ENCODE assay signal across 16 mouse cellular contexts in genomic region chr2:65985706-65986105, GRCm38 (mm10).
"Had no signal": no experiment of that assay in that cellular context is flagged by ENCODE, and none has a peak within 500 bp of the region (broad histone marks: within the 10 kb centered on the region; RNA-seq: fewer than 3 reads in every experiment).

No protein-coding gene starts in this region.

- H3K27ac ChIP-seq: limb, embryonic 13.5 days; liver, embryonic 12.5 days; liver, embryonic 15.5 days; lung, embryonic 15.5 days had no signal

- H3K9me3 ChIP-seq: limb, embryonic 13.5 days; liver, embryonic 12.5 days; liver, embryonic 15.5 days; lung, embryonic 15.5 days had no signal

- H3K4me2 ChIP-seq: limb, embryonic 13.5 days; liver, embryonic 12.5 days; liver, embryonic 15.5 days; lung, embryonic 15.5 days had no signal

- H3K27me3 ChIP-seq: limb, embryonic 13.5 days; liver, embryonic 12.5 days; liver, embryonic 15.5 days; lung, embryonic 15.5 days; megakaryocyte, embryonic 14.5 days had no signal

- H3K4me1 ChIP-seq: liver, embryonic 12.5 days; liver, embryonic 15.5 days; lung, embryonic 15.5 days; megakaryocyte, embryonic 14.5 days had no signal

- H3K36me3 ChIP-seq: limb, embryonic 13.5 days; liver, embryonic 12.5 days; liver, embryonic 15.5 days; lung, embryonic 15.5 days had no signal

- H3K9ac ChIP-seq: limb, embryonic 13.5 days; liver, embryonic 12.5 days; liver, embryonic 15.5 days; lung, embryonic 15.5 days had no signal

- H3K4me3 ChIP-seq: limb, embryonic 13.5 days; liver, embryonic 12.5 days; liver, embryonic 15.5 days; lung, embryonic 15.5 days; megakaryocyte, embryonic 14.5 days had no signal

- DNase-seq: kidney, adult 11 months; kidney, adult 8-10 months; kidney, postnatal 14 days; kidney, postnatal 4 days; left cerebral cortex, postnatal 4 days; liver; lung, adult 18-20 months; lung, postnatal 10 days; lung, postnatal 36 days; thymus, adult 18-20 months; thymus, postnatal 36 days had no signal

- ATAC-seq: liver, embryonic 12.5 days had no signal
